In genomic region chr12:71973577-71973976, GRCm38 (mm10) we compare ENCODE assay signal across 13 mouse cellular contexts.
A peak's percentile ranks its signal among the peaks of the same experiment; 100 is the strongest.
DNase-seq lines count a peak whose midpoint lies in the region; ATAC-seq and TF ChIP-seq lines count a peak whose summit lies in the region.
"Had no signal": no experiment of that assay in that cellular context is flagged by ENCODE, and none has a peak within 500 bp of the region (broad histone marks: within the 10 kb centered on the region; RNA-seq: fewer than 3 reads in every experiment).

No protein-coding gene starts in this region.

- H3K9ac ChIP-seq in intestine, embryonic 16.5 days (ENCODE audit: low read depth, low read length), result no peak overlapping the region
- H3K9ac ChIP-seq: limb, embryonic 13.5 days had no signal

- H3K27ac ChIP-seq in gastrocnemius, adult 2 months, result peak overlapping the region; percentile 73
- no peak overlapping the region for H3K27ac ChIP-seq in intestine, embryonic 16.5 days (ENCODE audit: low read length)
- H3K27ac ChIP-seq: limb, embryonic 13.5 days; stomach, postnatal 0 days had no signal

- no peaks in the 10 kb centered on the region for H3K9me3 ChIP-seq in intestine, embryonic 16.5 days (ENCODE audit: control insufficient read depth, low read length)
- H3K9me3 ChIP-seq: limb, embryonic 13.5 days had no signal

- H3K4me2 ChIP-seq in intestine, embryonic 16.5 days (ENCODE audit: low read depth, low read length), result no peak overlapping the region
- H3K4me2 ChIP-seq: limb, embryonic 13.5 days had no signal

- no peaks in the 10 kb centered on the region for H3K27me3 ChIP-seq in intestine, embryonic 16.5 days (replicated peaks; ENCODE audit: control insufficient read depth, insufficient read depth, low read length)
- H3K27me3 ChIP-seq: limb, embryonic 13.5 days had no signal

- peak; percentile 46 for DNase-seq in gastrocnemius, adult 2 months
- no peak for DNase-seq in gastrocnemius, postnatal 10 days
- peak; percentile 52 for DNase-seq in layer of hippocampus, adult 9-11 months
- no peak for DNase-seq in layer of hippocampus, postnatal 25 days (ENCODE audit: extremely low spot score in 1 of 2, low spot score in 1 of 2)
- DNase-seq in brain, adult 2 months (ENCODE audit: low read depth, low spot score), result peak; percentile 44
- DNase-seq in cerebellum, adult 9-10 months, result peak; percentile 25
- DNase-seq in spleen, adult 18-20 months, result no peak
- DNase-seq: lung, adult 2 months; thymus, postnatal 36 days had no signal

- H3K36me3 ChIP-seq in intestine, embryonic 16.5 days (ENCODE audit: control insufficient read depth, insufficient read depth, low read length), result 0 out of 2 replicates have a peak, but pooled peaks cover 2% of the 10 kb centered on the region

- no peak overlapping the region for H3K4me3 ChIP-seq in gastrocnemius, adult 2 months
- no peak overlapping the region for H3K4me3 ChIP-seq in intestine, embryonic 16.5 days (ENCODE audit: low read length)
- H3K4me3 ChIP-seq: limb, embryonic 13.5 days had no signal

- intact Hi-C loops in gastrocnemius, adult 2 months (cut with DNase I), result no loop called here

- peaks cover 15% of the 10 kb centered on the region for H3K4me1 ChIP-seq in intestine, embryonic 16.5 days (ENCODE audit: control insufficient read depth, insufficient read depth, low read length)

- 63% methylated on average over 9 of the region's 9 CpGs for WGBS in intestine, embryonic 16.5 days

- TF ChIP-seq CTCF in gastrocnemius, adult 2 months (IDR thresholded peaks at IDR 0.05), result no peak

- ATAC-seq in intestine, embryonic 16.5 days, result no peak
- ATAC-seq: hindbrain, embryonic 16.5 days had no signal

Comparison
In these comparisons a context has a peak if more than half of its experiments do, and no peak if none do; other contexts are left out.
1. DNase-seq: peak in gastrocnemius, adult 2 months (single experiment), layer of hippocampus, adult 9-11 months (single experiment), brain, adult 2 months (single experiment) and cerebellum, adult 9-10 months (single experiment); none in gastrocnemius, postnatal 10 days (single experiment), layer of hippocampus, postnatal 25 days (0 of 2) and spleen, adult 18-20 months (0 of 2).